Mouse (Mus musculus) brain, adult 2 months (tissue): Measurements from ENCODE around the gene Crtap.

Source experiments
- DNase-seq: peaks from one replicate; pipeline ENCODE4 v3.0.0; 2011; ENCODE audit warnings: low read depth, low spot score

The Crtap gene

DNA sequence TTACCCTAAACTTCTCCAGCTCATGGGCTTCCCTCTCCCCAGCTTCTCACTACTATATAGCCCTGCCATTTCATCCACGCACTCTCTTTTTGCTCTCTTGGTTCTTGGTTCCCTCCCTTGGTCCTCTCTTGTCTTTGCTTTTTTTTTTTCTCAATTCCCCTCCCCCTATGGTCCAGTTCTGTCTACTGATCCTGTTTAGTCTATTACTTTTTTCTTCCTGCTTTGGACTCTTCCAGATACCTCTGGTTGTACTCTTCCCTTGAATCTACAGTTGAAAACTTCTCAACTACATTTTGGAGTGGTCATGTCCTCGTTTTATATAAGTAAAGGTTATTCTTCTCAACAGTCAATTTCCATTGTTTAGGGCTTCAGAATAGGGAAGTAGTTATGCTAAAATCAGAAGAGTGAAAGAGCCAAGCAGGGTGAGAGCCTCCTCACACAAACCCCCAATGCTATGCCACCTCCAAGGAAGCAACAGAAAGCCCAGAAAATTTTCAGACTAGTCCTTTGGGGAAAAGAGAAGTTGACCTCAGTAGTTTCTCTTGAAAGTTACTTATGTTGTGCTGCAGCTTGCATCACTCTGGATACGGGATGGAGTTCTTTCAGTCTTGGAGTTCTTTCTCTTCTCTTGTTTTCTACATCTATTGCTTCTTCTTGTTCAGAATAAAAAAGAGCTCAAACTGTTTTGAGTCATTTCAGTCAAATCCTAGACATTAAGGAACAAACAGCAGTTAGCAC, 64.3 kb downstream of the Crtap start:
- no peak for DNase-seq
